Mouse (Mus musculus): ENCODE data around the gene Arhgap15.

GRCm38 (mm10) chr2:44313573-44313972, 564.9 kb downstream of the Arhgap15 start:
- TF ChIP-seq CTCF (IDR thresholded peaks at IDR 0.05; ENCODE audit: low read depth, low read length) (no peak), POLR2A (IDR thresholded peaks at IDR 0.05; ENCODE audit: extremely low read depth, insufficient read depth, low read length) (no peak)
